Mouse (Mus musculus) kidney, adult 10 weeks (tissue): Measurements from ENCODE around the gene Crtap. TPM values are rescaled to one million over a fixed set of nuclear protein-coding genes. Genes with fewer than 3 reads are reported as not detected.

Experiments
- polyA plus RNA-seq: library from polyadenylated mRNA; stranded (reverse); fragments of 350-450 nt; fragmentation: Illumina TruSeq; extraction: RNeasy Lipid Tissue Mini Kit (QIAGEN cat#74804); gene quantifications from one replicate; pipeline ENCODE4 v1.2.3, GENCODE M21; 2014; ENCODE audit warnings: low read depth, low replicate concordance

Crtap gene
- polyA plus RNA-seq: 48.0 TPM

DNA sequence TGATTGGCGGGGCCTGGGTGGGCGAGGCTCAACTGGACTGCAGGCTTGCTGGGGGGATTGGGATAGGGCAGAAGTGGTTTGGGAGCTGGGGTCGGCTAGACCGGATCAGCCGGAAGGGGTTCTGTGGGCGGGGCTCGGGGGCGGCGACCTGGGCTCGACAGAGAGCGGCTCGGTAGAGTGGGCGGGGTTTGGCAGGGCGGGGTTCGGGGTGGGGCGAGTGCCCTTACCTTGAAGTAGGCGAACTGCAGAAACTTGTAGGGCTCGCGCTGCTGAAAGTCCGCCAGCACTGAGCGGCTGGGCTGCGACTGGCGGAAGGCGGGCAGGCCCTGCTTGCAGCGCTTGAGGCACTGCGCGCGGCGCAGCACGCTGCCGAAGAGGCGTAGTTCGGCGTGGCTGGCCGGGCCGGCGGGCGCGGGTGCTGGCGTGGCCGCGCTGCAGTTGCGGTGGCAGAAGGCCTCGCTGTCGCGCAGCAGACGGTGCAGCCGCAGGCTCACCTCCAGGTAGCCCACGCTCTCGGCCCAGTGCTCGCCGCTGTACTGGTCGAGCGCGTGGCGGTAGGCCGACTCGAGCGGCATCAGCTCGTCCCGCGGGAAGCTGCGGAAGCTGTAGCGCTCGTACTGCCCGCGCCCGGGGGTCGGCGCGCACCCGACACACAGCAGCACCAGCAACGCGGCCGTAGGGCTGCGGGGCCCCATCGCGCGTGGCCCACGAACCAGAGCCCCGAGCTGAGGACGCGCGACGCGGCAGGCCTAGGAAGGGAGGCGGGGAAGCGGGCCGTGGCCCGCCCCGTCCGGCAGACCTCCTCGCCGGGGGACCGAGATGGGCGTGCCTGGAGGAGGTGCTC, at the start of gene Crtap:
Crtap (minus strand) TSS at position 771 of the 844 bp plus-strand sequence.

DNA sequence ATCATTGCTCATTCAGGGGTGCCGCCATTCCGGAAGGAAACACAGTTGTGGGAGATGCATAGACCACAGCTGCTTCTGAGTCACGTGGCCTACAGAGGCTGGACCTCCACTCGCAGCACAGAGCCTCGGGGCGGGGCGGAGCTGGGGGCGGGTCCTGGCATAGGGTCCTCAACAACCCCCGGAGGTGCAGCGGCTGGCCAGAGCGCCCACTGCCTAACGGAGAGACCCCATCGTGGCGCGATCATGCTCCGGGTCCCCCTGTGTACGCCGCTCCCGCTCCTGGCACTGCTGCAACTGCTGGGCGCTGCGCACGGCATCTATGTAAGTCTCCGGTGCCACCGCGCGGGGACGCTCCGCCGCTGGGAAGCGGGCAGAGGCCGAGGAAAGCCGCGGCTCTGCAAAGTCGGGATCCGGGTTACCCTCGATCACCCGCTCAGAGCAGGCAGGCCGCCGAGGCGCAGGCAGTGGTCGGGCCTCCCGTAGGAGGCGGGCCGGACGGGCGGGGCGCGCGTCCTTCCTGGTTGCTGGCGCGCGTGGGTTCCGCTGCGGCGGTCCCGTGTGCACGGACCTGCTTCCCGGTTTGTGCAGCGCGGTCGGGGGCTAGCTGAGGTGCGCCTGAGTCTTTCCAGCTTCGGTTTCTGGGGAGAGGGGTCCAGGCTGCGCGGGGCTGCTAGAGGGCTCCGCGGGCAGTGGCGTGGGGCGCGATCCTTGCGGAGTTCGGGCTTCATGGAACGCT, 10.6 kb upstream of the Crtap start, which contains the start of the genes Glb1 and Tmppe:
Glb1 (plus strand) TSS at position 128 of the 736 bp plus-strand sequence.
Tmppe (plus strand) TSS at position 157 of the 736 bp plus-strand sequence.

DNA sequence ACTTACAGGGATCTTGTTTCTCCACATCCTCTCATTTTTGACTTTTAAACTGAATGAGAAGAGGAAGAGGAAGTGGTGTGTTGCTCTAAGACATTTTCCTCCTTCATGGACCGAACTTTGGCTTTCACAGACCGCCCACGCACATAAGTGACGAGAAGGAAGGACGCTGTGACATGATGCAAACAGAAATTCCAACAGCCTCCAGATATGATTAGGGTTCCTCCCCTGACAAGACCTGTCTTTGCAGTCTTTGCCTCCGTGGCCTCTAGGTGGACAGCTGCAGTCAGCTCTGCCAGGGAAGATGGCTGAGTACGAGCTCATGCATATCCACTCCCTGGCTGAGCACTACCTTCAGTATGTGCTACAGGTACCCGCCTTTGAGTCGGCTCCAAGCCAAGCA, 60.6 kb downstream of the Crtap start, which contains the start of gene Bcl2a1c:
Bcl2a1c (plus strand) TSS at position 281 of the 400 bp plus-strand sequence.

Other genes starting within 250 kb of the Crtap start
- gene Bcl2a1c, start 60.5 kb downstream of the Crtap start, polyA plus RNA-seq: not detected
- 25.7 TPM for gene Glb1, start 10.4 kb upstream of the Crtap start, polyA plus RNA-seq
- 2.0 TPM for gene Tmppe, start 10.4 kb upstream of the Crtap start, polyA plus RNA-seq
- not detected for gene Ccr4, start 114.2 kb upstream of the Crtap start, polyA plus RNA-seq
- not detected for gene C130032M10Rik, start 125.0 kb upstream of the Crtap start, polyA plus RNA-seq
- not detected for gene Trim71, start 173.7 kb upstream of the Crtap start, polyA plus RNA-seq
- 32.7 TPM for gene Cnot10, start 249.5 kb upstream of the Crtap start, polyA plus RNA-seq